Mouse (Mus musculus) urinary bladder, postnatal 4 days (tissue): ENCODE measurements around the gene Osbp2.

Source experiments
- DNase-seq, 2 experiments: peaks; one replicate each; pipeline ENCODE4 v3.0.0; 2021 to 2022; ENCODE audit warnings: low spot score in 2 of 2

Osbp2 gene

DNA sequence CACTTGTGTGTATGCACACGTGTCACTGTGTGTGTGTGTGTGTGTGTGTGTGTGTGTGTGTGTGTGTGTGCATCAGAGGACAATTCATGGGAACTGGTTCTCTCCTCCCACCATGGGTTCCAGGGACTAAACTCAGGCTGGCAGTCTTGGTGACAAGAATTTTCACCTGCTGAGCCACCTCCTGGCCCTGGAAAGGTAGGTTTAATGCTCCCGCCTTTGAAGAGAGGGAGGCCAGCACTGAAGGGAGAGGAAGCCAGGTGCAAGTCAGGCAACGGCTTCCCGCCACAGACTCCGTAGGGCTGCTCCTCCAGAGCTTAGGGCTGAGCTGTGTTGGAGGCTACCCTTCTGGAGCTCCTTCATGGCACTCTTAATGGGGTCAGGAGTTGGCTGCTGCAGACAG lies 104.3 kb downstream of the Osbp2 start:
- DNase-seq, result no peak

DNA sequence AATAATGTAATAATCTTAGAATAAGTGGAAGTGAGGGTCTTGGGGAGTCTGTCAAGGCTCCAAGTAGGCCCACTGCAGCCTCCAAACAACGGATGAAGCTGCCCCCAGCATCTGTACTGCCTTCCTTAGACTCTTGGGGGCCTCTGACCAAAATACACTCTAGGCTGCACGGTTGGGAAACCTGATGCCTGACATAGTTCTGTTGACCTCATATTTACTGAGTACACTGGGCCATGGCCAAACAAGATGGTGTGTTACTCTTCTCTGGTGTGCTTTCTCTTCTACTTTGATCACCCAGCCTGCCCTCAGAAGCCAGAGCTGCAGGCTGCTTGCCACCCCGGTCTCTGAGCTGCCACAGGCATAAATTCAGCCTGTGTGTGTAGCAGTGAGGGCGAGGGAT lies 108.4 kb downstream of the Osbp2 start:
- DNase-seq, result no peak

DNA sequence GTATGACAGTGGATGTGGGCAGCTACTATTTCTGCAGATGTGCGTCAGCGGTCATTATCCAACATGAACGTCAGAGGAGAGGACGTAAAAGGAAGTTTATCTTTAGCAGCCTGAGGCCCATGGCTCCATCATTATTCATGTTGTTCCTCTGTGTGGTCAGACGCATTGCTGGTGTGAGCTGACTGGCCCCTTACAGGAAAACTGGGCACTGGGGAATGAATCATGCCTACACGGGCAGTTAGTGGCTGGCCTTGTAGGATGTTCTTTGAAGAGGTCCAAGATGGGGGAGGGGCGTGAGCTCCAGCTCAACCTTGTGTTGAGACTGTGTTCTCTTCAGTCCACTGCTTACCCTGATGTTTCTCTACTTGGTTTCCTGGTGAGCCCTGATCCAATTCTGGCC lies 109.0 kb downstream of the Osbp2 start:
- DNase-seq, result no peak

DNA sequence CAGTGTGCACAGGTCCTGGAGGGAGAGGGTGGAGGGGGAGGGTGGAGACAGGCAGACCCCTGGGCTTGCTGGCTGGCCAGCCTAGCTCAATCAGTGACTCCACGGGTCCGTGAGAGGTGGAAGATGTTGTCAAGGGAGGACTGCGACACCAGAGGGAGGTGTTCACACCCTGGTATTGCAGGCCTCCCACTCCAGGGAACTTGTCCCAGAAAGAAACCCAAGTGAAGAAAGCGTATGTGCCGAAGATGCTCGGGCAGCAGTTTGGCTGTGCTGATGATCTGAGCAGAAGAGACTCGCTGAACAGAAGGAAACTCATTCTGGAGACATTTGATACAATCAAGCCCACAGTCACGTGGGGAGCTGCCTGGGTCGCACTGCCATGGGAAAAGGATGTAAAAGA lies 109.8 kb downstream of the Osbp2 start:
- DNase-seq, result no peak

DNA sequence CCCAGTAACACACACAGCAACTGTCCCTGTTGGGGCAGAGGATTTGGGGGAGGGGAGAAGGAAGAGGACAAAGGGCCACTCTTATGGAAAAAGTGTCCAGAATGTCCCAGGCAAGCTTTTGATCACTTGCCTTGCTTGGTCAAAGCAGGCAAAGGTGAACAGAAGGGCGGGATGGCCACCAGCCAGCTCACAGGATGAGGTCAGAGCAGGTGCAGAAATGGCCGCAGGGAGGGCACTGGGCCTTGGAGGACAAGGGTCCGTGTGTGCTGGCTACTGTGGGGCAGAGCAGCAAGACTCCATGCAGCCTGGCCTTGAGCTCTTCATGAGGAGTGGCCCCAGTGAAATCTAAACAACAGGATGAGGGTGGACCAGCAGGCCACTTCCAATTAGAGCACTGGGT lies 110.9 kb downstream of the Osbp2 start:
- no peak for DNase-seq

DNA sequence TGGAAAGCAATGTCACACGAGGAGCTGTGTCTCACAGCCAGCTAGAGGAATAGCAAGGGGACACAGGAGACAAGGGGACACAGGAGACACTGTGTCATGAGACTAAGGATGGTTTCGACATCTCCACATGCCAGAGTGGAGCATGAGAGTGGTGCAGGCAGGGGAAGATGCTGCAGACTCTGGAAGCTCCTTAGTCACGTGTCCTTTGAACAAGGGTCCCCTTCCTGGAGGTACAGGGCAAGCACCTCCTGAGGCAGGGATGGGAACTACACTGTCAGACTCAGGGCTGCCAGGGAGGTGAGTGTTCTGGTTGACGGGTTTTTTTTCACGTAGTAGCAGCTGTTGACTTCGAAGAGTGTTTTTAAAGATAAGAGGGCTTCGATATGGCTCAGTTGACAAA lies 113.9 kb downstream of the Osbp2 start:
- no peak for DNase-seq

DNA sequence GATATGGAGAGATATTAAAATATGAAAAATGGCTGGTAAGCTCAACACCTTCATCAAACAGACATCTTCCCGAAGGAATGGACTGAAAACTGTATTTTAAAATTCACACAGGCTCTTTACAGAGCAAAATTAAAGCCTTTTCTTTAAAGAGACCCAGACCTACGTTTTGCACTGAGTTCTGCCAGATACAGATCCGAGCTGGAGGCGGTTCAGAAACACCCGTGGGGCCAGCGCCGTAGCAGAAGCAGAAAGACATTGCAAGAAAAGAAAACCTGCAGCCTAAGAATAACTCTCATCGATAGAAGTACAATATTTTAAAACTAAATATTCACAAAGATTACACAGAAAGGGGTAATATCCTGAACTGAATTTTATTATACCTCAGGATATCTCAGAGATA lies 121.3 kb downstream of the Osbp2 start:
- DNase-seq, result no peak

DNA sequence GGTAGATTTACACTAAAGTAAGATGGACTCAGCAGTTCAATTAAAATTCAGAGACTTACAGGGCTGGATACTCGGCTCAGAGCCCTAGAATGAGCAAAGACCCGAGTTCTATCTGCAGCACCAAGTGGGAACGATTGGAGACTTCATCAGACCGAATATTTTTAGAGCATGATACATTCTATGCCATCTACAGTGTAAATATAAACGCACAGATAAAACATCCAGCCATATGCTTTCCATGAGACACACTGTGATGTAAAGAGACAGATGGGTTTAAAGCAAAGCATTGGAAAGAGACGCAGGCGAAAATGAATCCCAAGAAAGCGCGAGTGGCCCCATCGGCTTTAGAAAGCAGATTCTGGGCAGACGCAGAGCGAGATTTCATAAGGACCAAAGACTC lies 122.5 kb downstream of the Osbp2 start:
- no peak for DNase-seq

DNA sequence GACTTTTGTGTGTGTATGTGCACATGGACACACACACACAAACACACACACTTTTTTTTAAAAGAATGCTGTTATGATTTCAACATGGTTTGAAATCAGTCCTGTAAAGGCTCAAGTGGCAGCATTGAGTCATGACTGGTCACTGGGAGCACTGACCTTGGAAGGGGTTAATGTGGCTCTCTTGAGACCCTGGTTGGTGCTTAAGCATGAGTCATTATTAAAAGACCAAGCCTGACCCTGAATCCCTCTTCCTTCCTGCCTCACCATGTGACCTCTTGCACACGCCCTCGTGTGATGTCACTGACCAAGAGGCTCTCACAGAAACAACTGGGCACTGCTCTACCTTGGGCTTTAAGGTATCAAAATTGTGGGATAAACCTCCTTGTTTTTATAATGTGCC lies 124.9 kb downstream of the Osbp2 start:
- no peak for DNase-seq

DNA sequence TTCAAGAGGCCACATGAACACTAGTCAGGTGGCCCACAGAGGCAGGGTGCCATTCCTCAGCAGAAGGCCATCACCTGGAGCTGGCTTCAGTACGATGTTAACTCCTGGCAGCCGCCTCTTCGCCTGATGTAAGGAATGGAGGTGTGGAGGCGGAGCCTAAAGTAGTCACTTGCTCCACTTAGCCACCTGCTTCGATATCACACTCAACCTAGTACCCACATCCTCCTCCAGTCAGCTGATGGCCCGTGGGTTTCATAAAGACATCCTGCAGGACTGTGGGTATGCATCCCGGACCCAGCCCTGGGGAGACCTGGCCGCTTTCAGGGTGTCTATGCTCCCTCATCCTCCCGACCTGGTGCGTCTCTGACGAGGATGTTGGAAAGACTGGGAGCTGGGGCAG lies 128.0 kb downstream of the Osbp2 start:
- no peak for DNase-seq

DNA sequence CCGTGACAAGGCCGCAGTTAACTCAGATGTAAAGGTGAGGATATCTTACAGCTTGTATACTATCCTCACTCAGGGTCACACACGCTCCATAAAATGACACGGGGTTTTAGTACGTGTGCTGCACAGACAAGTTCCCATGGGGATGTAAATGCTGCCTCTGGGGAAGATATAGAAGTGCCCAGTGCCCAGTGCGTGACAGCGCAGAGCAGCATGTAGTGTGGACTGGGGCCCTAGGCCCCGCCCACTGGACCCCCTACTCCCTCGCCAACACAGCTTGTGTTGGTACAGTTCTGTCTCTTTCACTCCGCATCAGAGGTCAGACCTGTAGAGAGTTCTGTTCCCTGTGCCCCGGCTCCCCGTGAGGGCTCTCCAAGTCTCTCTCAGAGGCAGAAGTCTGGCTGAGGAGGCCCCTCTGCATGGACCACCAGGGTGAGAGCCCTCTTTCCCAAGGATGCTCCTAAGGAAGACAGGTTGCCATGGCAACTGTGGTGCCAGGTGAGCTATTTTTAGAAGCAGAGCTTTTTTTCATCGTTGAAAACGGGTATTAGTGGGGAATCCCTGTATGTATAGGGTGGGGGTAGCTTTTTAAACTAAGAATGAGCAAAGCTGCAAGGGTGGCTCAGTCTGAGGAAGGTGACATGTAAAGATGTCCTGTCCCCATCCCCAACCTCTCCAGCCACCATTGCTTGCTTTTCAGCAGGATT lies 129.6 kb downstream of the Osbp2 start:
- DNase-seq, result no peak

DNA sequence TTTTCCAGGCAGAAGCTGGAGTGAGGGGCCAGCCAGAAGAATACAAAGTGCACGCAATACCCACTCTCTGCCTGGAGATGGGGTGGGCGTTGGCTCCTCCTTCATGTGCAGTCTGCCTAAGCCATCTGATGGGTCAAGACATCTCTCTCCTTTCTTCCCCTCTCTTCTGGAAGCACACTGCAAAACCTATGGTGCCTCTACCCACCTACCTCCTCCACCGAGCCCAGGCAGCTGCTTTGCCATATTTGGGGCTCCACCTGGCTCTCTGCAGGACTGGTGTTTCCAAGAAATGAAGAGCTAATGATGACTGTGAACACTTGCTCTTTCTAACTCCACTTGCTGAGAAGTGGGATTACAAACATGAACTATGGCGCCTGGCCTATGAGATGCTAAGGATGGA lies 132.2 kb downstream of the Osbp2 start:
- no peak for DNase-seq

DNA sequence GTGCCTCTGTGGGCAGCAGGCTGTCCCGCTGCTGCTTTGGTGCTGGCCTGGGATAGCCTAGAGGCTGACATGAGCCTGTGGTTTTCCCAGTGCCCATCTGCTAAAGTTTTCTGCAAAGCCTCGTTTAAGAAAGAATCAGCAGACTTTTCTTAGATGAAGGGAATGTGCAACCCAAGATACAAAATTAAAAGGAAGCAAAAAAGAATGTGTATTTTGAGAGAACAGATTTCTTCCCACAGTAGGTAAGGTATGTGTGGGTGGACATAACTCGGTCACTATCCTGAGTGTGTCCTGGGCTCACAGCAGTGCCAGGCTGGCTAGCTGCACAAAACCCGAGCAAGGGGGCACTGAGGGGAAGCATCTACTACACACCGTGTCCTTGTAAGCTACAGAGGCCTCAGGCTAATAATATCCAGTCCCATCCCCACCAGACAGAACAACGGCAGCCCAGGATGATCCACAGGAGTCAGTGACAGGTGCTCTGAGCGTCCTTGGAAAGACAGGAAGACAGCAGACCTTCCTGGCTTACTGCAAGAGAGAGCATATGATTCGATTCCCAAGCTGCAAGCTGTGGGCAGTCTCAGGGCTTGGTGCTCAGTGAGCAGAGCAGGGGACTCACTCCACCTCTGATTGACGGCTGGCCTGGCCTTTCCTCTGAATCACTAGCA lies 136.1 kb downstream of the Osbp2 start:
- DNase-seq, result no peak

DNA sequence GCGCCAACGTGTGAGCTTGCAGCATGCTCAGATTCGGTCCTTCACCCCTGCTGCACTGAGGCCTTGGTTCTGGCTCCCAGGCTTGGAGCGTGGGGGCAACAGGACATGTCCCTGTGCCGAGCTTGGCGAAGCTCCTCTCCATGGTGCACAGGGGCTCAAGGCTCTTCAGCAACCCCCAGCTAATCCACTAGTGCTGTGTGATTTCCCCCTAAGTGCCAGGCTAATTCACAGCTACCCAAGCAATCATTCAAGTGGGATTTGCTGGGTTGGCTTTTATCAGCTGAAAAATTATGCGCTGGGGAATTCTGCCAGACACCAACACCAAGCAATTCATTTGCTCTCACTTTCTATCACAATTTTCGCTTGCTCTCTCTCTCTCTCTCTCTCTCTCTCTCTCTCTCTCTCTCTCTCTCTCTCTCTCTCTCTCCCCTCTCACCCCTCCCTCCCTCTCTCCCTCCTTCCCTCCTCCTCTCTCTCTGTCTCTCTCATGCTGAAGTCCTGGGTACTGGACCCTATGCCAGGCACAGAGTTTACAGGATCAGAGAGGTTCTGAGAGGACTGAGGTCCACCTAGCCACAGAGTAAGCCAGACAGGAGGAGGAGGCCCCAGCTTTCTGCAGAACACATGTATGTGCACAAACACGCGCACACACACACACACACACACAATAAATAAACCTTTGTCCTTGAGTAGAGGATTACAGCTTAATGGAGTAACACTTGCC lies 138.2 kb downstream of the Osbp2 start:
- no peak for DNase-seq

DNA sequence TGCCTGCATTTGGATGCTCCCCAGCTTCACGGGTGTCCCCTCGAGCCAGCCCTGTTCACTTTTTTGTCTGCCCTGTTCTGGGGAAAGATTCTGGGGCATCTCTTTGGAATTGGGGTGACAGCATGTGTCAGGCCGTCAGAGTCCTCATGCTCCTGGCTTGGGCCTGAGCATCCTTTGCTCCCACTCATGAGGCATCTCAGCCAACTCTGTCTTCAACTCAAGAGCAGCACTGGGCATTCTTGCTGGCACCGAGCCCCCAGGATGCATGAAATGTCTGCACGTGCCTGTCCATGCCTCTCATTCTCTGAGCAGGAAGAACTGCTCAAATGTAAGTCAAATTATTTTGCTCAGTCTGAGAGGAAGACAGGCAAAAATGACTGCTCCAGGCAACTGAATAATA lies 139.0 kb downstream of the Osbp2 start:
- no peak for DNase-seq

DNA sequence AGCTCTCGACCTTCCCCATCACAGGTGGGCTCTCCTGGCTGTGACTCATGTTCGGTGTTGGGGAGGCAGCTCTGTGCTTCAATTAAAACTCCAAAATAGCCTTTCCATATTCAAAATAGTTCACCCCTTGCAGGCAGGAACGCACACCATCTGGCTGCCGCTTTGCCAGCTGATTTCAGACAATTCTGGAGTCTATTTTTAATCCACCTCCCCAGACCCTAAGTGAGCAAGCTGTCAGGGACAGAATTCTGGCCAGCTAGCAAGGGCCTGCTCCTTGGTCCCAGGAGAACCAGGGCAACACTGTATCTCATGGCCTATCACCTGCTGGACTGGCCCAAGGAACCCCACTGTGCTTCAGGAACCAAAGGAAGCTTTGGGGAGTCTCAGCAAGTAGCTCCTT lies 139.8 kb downstream of the Osbp2 start:
- DNase-seq, result no peak

DNA sequence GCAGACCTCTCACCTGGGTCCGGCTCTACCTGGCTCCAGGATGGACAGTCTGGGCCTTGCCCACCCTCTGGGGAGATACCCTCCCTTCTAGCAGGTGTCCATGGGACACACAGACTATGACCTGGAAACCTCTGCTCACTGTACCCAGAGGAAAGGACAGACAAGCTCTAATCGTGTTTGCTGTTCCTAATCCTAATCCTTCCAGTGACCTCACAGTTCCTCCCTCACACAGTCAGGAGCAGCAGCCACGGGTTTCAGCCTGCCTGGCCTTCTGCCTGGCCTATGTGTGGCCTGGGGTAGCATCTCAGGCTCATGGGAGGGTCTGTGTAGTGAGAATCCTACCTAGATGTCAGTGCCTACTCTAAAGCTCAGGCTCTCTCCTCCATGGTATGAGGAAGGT lies 140.8 kb downstream of the Osbp2 start:
- no peak for DNase-seq

DNA sequence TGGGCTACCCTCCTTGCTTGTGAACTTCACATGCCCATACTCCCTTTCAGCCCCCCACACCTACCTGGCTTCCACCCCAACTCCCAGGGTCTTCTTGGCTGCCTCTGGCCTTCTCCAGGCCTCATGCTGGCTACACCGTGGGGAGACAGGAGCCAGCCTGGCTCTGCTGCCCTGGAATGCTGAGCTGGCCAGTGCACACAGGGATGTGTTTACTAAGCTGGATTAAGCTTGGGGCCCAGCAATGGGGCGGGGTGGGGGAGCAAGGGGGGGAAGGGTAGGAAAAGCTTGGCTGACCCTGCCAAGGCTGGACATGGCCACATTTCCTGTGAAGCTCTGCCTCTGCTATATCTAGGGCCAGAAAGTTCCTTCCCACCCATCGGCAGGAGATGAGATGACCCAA lies 141.7 kb downstream of the Osbp2 start:
- no peak for DNase-seq

DNA sequence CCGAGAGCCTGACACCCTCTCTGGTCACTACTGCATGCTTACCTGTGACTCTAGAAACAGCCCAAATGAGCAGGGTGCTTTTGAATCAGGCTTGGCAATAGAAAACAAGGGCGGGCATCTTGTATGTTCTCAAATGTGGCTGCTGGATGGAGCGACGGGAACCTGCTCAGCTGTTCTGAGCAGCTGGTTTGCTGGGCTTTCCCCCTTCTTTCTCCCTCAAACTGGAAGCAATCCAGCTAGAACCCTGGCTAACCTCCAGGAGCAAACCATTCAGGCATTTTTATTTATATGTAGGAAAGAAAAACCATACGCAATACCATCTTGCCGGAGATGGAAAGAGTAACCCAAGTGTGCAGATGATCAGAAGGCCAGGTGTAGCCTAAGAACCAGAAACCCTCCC lies 147.0 kb downstream of the Osbp2 start:
- DNase-seq, result no peak

DNA sequence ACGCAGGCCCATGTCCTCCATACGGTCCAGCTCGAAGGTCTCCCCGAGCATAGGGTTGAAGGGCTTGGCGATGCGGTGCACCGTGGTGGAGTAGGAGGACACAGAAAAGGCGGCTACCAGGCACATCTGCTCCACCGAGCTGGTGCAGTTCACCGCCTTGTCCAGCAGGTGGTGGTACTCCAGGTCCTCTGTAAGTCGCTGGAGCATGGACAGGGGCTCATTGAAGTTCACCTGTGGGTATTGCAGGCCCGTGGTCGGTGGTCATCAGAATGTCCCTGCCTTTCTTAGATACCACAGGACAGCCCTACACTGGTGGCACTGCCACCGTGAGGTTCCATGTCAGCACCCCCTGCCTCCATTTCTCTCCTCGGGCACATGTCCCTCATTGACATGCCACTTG lies 149.2 kb downstream of the Osbp2 start:
- DNase-seq, result peak in 1 of 2 experiments; percentile 72

DNA sequence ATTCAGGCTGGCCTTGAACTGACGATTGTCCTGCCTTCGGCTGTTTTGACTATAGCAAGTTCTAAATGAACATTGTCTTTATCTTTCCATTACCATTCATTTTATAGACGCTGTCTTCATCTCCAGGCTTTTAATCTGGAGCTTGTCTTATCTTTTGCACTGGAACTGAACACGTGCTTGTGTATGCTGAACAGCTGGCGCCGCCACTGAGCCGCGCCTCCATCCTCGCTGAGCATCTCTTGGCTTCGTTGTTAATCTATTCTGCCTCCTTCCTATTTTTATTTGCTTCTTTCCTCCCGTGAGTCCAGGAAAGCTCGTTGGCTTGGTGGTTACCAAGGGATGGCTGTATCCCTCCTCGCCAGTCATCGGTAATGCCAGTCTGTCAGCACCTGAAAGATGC lies 153.5 kb downstream of the Osbp2 start:
- no peak for DNase-seq

DNA sequence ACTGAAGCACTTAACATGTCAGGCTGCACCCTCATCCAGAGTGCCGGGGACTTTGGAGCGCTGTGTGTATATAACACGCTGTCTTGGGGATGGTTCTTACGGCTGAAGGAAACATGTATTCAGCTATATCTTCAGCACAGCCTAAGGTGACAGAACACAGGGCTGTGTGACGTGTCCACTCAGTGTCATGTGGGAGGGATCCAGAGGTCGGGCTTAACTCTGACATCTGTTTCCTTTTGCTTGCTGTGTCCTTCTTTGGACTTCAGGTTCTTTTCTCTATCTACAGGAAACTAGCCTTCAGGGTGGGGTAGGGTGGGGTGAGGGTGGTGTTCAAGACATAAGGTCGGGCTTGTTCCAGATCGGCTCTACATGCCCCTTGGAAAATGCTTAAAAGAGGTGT lies 156.6 kb downstream of the Osbp2 start:
- DNase-seq, result no peak

DNA sequence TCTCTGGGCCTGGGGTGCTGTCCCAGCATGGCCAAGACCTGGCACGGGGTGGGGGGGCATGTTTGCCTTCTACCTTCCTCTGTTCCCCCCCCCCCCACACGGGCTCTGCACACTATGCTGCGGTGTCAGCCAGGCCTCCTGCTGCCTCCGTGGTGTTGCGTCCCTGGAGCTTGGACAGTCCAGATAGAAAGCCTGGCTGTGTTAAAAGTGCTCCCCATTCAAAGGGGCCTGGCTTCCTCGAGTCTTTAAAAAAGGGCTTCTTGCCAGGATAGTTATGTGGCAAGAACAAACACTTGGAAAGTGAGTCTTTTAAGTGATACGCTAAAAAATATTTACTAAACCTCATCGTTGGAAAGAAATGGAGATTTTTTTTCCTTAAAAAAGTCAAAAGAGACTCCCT lies 159.3 kb downstream of the Osbp2 start:
- DNase-seq, result no peak
